Mouse (Mus musculus): ENCODE results near the gene Irf1. TPM values are rescaled to one million over a fixed set of nuclear protein-coding genes. Genes with fewer than 3 reads are reported as not detected.
"Not testable (repeated sequence)": the region's sequence is repeated elsewhere in the genome, so short reads cannot be mapped to it uniquely, and the experiment has no call there.

Gene Irf1
- polyA plus RNA-seq, 1 experiment: 169 TPM

DNA sequence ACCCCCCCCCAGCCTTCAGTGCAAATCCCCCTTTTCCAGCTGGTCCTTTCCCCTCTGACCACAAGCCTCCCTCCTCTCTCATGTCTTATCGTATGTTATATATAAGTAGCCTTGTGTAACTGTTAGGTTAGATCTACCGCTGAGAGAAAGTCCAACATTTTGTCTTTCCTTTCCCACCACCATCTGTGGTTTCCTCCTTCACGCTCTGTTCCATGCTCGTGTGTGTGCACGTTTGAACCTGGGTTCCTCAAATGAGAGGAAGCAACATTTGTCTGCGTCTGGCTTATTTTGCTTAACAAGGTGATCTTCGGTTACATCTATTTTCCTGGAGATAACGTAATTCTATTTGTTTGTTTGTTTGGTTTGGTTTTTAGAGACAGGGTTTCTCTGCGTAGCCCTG, 21.8 kb upstream of the Irf1 start:
- DNase-seq: no peak
- Histone ChIP-seq H3K27ac (ENCODE audit: control insufficient read depth, insufficient read depth, low read length) (no peak overlapping the region), H3K4me1 (replicated peaks; ENCODE audit: control insufficient read depth, insufficient read depth, low read length) (peaks cover 14% of the 10 kb centered on the region), H3K36me3 (ENCODE audit: control insufficient read depth, insufficient read depth, low read length) (no peaks in the 10 kb centered on the region), H3K4me3 (ENCODE audit: control insufficient read depth, insufficient read depth, low read length) (no peak overlapping the region), H3K27me3 (ENCODE audit: control insufficient read depth, insufficient read depth, low read length) (no peaks in the 10 kb centered on the region)
- 23% methylated on average over 9 of the region's 9 CpGs for WGBS
- TF ChIP-seq POLR2A (IDR thresholded peaks at IDR 0.05; ENCODE audit: control insufficient read depth, extremely low read depth, insufficient read depth, low read length, poor library complexity) (no peak), CTCF (IDR thresholded peaks at IDR 0.05; ENCODE audit: borderline replicate concordance, control insufficient read depth, extremely low read depth, insufficient read depth, low read length, poor library complexity) (no peak)

DNA sequence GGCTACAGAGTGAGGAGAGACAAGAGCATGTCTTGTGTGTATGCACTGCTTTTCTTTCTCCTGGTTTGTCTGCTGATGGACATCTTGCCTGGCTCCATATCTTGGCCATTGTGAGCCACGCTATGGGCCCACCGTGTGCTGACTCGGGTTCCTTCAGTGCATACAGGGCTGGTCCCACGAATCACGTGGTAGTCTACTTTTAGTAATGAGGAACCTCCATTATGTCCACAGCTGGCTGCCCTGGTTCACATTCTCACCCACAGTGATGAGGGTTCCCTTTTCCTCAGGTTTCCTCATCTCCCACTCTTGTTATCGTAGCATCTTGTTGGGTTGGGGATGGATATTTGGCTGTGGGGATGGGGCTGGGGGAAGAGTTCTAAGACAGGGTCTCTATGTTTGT, 21.2 kb upstream of the Irf1 start:
- Histone ChIP-seq H3K27ac (ENCODE audit: control insufficient read depth, insufficient read depth, low read length) (no peak overlapping the region), H3K27me3 (ENCODE audit: control insufficient read depth, insufficient read depth, low read length) (no peaks in the 10 kb centered on the region), H3K4me1 (replicated peaks; ENCODE audit: control insufficient read depth, insufficient read depth, low read length) (peaks cover 14% of the 10 kb centered on the region), H3K36me3 (ENCODE audit: control insufficient read depth, insufficient read depth, low read length) (no peaks in the 10 kb centered on the region), H3K4me3 (ENCODE audit: control insufficient read depth, insufficient read depth, low read length) (no peak overlapping the region)
- WGBS: 58% methylated on average over 6 of the region's 6 CpGs
- no peak for TF ChIP-seq CTCF (IDR thresholded peaks at IDR 0.05; ENCODE audit: borderline replicate concordance, control insufficient read depth, extremely low read depth, insufficient read depth, low read length, poor library complexity)
- TF ChIP-seq POLR2A (IDR thresholded peaks at IDR 0.05; ENCODE audit: control insufficient read depth, extremely low read depth, insufficient read depth, low read length, poor library complexity): no peak
- no peak for DNase-seq

DNA sequence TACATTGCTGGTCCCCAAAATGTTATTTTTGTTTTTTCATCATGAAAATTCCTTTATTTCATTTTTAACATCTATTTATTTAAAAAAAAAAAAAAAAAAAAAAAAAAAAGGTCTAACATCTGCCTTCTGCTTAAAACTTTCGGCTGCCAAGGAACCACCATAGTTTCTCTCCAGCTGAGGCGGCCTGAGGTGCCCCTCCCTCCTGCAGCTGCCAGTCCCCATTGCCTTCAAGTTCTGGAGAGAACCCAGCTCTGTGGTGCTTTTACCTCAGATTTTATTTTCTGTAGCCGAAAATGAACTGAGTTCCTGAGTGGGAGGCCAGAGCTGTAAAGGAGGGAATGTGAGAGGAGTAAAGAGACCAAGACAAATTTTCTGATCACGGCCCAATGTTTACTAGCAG, 20.5 kb upstream of the Irf1 start:
- H3K27ac ChIP-seq (ENCODE audit: control insufficient read depth, insufficient read depth, low read length): no peak overlapping the region
- H3K27me3 ChIP-seq (ENCODE audit: control insufficient read depth, insufficient read depth, low read length): no peaks in the 10 kb centered on the region
- H3K36me3 ChIP-seq (ENCODE audit: control insufficient read depth, insufficient read depth, low read length): no peaks in the 10 kb centered on the region
- peaks cover 14% of the 10 kb centered on the region for H3K4me1 ChIP-seq (replicated peaks; ENCODE audit: control insufficient read depth, insufficient read depth, low read length)
- no peak overlapping the region for H3K4me3 ChIP-seq (ENCODE audit: control insufficient read depth, insufficient read depth, low read length)
- DNase-seq: no peak
- 29% methylated on average over 4 of the region's 4 CpGs for WGBS
- TF ChIP-seq POLR2A (IDR thresholded peaks at IDR 0.05; ENCODE audit: control insufficient read depth, extremely low read depth, insufficient read depth, low read length, poor library complexity): no peak
- no peak for TF ChIP-seq CTCF (IDR thresholded peaks at IDR 0.05; ENCODE audit: borderline replicate concordance, control insufficient read depth, extremely low read depth, insufficient read depth, low read length, poor library complexity)

DNA sequence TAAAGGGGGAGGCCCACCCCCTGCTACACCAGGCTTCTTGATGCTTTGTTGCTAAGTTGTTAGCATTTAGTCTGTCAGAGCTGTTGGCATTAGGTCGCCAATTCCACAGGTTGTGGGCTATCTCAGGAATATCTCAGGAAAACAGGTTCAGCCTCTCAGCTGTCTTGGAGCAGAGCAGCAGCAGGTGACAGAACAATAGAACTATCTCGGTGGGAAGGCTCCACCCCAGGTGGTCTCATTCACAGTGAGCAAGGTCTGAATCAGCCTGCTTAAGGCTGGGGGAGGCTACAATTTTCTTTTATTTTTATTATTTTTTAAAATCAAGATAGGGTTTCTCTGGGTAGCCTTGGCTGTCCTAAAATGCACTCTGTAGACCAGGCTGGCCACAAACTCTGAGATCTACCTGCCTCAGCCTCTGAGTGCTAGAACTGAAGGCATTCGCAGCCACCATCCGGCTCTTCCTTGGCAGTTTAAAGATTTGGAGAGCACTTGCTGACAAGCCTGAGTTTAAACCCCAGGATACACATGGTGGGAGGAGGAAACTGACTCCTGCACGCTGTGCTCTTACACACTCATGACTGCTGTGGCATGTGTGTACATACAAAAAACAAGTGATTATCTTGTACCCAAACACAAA, 20.0 kb upstream of the Irf1 start:
- Histone ChIP-seq H3K4me3 (ENCODE audit: control insufficient read depth, insufficient read depth, low read length) (no peak overlapping the region), H3K27me3 (ENCODE audit: control insufficient read depth, insufficient read depth, low read length) (no peaks in the 10 kb centered on the region), H3K36me3 (ENCODE audit: control insufficient read depth, insufficient read depth, low read length) (no peaks in the 10 kb centered on the region), H3K27ac (ENCODE audit: control insufficient read depth, insufficient read depth, low read length) (no peak overlapping the region), H3K4me1 (replicated peaks; ENCODE audit: control insufficient read depth, insufficient read depth, low read length) (peaks cover 16% of the 10 kb centered on the region)
- no peak for TF ChIP-seq CTCF (IDR thresholded peaks at IDR 0.05; ENCODE audit: borderline replicate concordance, control insufficient read depth, extremely low read depth, insufficient read depth, low read length, poor library complexity)
- TF ChIP-seq POLR2A (IDR thresholded peaks at IDR 0.05; ENCODE audit: control insufficient read depth, extremely low read depth, insufficient read depth, low read length, poor library complexity): no peak
- 71% methylated on average over 5 of the region's 5 CpGs for WGBS
- DNase-seq: no peak

DNA sequence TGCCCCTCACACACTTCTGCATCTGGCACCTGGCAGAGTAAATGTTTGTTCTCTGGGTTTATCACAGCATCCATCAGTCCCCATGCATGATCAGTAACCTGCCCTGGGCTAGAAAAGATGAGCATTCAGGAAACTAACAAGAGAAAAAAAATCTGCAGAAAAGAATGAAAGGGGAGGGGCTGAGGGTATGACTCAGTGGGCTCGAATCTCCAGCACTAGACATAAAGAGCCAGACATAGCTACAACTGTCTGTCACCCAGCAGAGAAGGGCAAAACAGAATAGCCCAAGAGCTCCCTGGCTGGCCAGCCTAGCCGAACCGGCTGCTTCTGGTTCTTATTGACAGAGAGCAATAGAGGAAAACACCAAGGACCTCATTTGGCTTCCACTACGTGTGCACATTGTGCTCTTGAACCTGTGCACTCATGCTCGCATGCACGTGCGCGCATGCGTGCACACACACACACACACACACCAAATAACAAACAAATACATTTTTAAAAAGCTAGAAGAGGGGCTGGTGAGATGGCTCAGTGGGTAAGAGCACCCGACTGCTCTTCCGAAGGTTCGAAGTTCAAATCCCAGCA, 14.7 kb upstream of the Irf1 start:
- Histone ChIP-seq H3K27ac (ENCODE audit: control insufficient read depth, insufficient read depth, low read length) (peak overlapping the region; percentile 76; the same call in 1 of the 2 replicates), H3K36me3 (ENCODE audit: control insufficient read depth, insufficient read depth, low read length) (no peaks in the 10 kb centered on the region), H3K4me1 (replicated peaks; ENCODE audit: control insufficient read depth, insufficient read depth, low read length) (peaks cover 21% of the 10 kb centered on the region), H3K27me3 (ENCODE audit: control insufficient read depth, insufficient read depth, low read length) (no peaks in the 10 kb centered on the region), H3K4me3 (ENCODE audit: control insufficient read depth, insufficient read depth, low read length) (no peak overlapping the region)
- no peak for DNase-seq
- WGBS: 76% methylated on average over 12 of the region's 12 CpGs
- TF ChIP-seq POLR2A (IDR thresholded peaks at IDR 0.05; ENCODE audit: control insufficient read depth, extremely low read depth, insufficient read depth, low read length, poor library complexity) (no peak), CTCF (IDR thresholded peaks at IDR 0.05; ENCODE audit: borderline replicate concordance, control insufficient read depth, extremely low read depth, insufficient read depth, low read length, poor library complexity) (no peak)

DNA sequence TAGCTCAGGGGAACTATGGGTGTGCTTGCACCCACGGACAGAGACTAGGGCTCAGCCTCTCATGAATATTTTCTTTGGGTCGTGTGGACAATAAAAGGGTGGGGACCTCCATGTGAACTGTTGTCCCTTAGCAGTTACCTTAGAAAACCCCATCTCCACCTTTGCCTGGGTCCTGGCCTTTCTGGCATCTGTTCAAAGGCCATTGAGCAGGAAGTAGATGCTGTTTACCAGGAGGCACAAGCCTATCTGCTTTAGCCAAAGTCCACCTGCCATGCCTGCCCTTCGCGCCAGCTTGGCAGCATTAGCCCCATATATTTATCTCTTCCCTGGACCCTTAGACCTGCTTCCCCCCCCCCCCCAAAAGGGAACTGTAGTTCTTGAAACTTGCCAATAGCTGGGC, 12.2 kb upstream of the Irf1 start:
- no peak overlapping the region for H3K4me3 ChIP-seq (ENCODE audit: control insufficient read depth, insufficient read depth, low read length)
- H3K36me3 ChIP-seq (ENCODE audit: control insufficient read depth, insufficient read depth, low read length): no peaks in the 10 kb centered on the region
- DNase-seq: no peak
- no peak overlapping the region for H3K27ac ChIP-seq (ENCODE audit: control insufficient read depth, insufficient read depth, low read length)
- H3K27me3 ChIP-seq (ENCODE audit: control insufficient read depth, insufficient read depth, low read length): no peaks in the 10 kb centered on the region
- 96% methylated on average over 4 of the region's 4 CpGs for WGBS
- H3K4me1 ChIP-seq (replicated peaks; ENCODE audit: control insufficient read depth, insufficient read depth, low read length): peaks cover 29% of the 10 kb centered on the region
- TF ChIP-seq CTCF (IDR thresholded peaks at IDR 0.05; ENCODE audit: borderline replicate concordance, control insufficient read depth, extremely low read depth, insufficient read depth, low read length, poor library complexity) (no peak), POLR2A (IDR thresholded peaks at IDR 0.05; ENCODE audit: control insufficient read depth, extremely low read depth, insufficient read depth, low read length, poor library complexity) (no peak)

DNA sequence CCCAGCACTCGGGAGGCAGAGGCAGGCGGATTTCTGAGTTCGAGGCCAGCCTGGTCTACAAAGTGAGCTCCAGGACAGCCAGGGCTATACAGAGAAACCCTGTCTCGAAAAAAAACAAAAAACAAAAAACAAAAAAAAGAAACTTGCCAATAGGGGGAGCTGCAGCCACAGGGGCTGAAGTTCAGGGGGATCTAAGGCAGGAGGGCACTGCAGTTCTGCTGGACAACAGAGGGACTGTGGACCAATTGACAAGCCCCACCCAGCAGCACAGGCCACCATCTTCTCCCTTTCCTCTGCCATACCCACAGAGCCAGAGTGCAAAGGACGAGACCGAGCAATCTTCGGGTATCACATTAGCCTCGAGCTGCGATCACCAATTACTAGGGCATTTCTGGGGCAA, 11.8 kb upstream of the Irf1 start:
- H3K4me3 ChIP-seq (ENCODE audit: control insufficient read depth, insufficient read depth, low read length); H3K27me3 ChIP-seq (ENCODE audit: control insufficient read depth, insufficient read depth, low read length); H3K36me3 ChIP-seq (ENCODE audit: control insufficient read depth, insufficient read depth, low read length); DNase-seq; H3K27ac ChIP-seq (ENCODE audit: control insufficient read depth, insufficient read depth, low read length): not testable (repeated sequence)
- 83% methylated on average over 9 of the region's 9 CpGs for WGBS
- H3K4me1 ChIP-seq (replicated peaks; ENCODE audit: control insufficient read depth, insufficient read depth, low read length): peaks cover 32% of the 10 kb centered on the region

Data from thymus, adult 2 months (tissue).